Mouse (Mus musculus): ENCODE data around the gene Camkk2.
A peak's percentile ranks its signal among the peaks of the same experiment; 100 is the strongest.

Gene Camkk2

GRCm38 (mm10) chr5:122736761-122737160, 42.4 kb downstream of the Camkk2 start:
- no peak for DNase-seq (ENCODE audit: low spot score)

DNA sequence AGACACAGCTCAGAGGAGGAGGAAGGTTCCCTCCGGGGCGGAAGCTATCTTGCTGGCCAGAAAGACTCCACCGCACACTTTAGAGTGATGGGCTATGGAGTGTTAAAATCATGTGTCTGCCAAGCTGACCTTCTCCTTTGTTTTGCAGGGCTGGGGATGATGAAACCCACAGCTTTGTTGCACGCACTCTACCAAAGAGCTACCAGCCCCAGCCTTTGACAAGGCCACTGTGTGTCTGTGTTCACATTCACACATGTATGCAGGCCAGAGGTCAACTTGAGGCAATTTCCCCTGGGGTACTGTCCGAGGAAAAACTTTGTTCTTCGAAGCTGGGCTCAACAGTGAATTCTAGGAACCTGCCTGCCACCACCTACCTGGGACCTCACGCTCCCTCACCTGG, 43.4 kb downstream of the Camkk2 start:
- DNase-seq (ENCODE audit: low spot score): no peak

- DNase-seq (ENCODE audit: low spot score): no peak
These were observed 45.3 kb downstream of the Camkk2 start for GRCm38 (mm10) chr5:122733881-122734280.

- DNase-seq (ENCODE audit: low spot score): no peak
These were observed 47.1 kb downstream of the Camkk2 start for GRCm38 (mm10) chr5:122731991-122732673.

- peak; percentile 55 for DNase-seq (ENCODE audit: low spot score)
These were observed 47.9 kb downstream of the Camkk2 start for GRCm38 (mm10) chr5:122731321-122731720.

DNA sequence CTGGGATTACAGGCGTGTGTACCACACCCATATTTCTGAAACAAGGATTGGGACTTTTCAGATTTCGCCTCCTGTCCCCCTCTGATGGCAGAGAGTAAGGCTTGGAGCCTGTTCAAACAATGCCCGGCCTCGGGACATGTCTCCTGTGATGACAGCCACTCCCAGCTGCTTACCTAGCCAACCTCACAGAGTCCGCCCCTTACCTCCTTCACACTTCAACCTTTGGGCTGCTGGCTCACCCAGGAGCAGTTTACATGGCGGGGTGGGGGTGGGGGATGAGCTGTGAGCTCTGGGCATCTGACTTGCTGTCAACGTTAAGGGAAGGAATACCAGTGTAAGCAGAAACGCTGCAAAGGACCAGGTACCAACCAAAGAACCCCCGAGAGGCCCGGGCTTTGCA, 48.4 kb downstream of the Camkk2 start:
- no peak for DNase-seq (ENCODE audit: low spot score)

GRCm38 (mm10) chr5:122727096-122727495, 52.1 kb downstream of the Camkk2 start:
- no peak for DNase-seq (ENCODE audit: low spot score)

- DNase-seq (ENCODE audit: low spot score): no peak
These were observed 52.6 kb downstream of the Camkk2 start for GRCm38 (mm10) chr5:122726595-122726994.

DNA sequence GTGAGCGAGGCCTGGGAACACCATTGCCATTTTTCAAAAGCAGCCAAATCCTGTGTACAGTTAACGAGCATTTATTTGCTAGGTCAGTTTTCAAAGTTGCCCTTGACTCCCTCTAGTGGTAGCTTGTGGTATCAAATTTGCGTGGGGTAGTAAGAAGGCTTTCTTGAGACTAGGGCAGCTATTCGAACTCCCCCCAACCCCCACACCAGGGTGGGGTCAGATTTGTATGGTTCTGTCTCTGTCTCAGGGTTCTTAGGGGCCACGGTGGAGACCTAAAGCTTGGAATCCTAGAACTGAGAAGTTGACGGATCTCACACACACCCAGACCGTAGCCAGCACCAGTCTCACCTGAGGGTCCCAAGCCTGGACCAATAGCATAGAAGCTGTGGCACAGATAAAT, 53.1 kb downstream of the Camkk2 start:
- no peak for DNase-seq (ENCODE audit: low spot score)

GRCm38 (mm10) chr5:122725453-122725852, 53.8 kb downstream of the Camkk2 start:
- no peak for DNase-seq (ENCODE audit: low spot score)

DNA sequence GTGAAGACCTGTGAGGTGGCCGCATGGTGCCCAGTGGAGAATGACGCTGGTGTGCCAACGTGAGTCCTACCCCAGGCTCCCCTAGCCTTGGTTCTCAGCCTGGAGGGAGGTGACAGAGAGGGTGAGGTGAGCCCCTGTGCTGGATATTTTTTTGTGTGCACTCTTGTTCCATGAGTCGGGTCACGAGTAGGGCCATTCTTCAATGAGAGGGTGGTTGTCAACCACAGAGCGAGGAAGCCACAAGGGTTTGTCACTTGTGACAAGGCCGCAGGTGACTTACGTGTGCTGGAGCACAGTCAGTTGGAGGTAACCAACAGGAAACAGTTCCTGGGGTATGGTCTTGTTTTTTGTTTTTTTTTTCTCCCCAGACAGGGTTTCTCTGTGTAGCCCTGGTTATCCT, 60.0 kb downstream of the Camkk2 start:
- DNase-seq (ENCODE audit: low spot score): no peak

DNA sequence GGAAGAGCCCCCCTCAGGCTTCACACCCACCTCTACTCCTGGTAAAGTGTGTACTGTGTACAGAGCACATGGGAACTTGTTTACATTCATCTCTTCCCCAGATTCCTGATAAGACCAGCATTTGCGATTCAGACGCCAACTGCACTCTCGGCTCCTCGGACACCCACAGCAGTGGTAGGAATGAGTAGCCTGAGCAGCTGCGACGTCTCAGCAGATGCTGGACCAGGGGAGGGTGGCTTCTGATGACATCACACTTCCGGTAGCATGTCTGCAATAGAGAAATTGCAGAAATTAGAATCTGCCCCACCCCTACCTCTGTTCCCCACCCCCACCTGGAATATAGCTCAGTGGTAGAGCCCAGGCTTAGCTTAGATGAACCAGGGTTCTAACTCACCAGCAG, 60.8 kb downstream of the Camkk2 start:
- DNase-seq (ENCODE audit: low spot score): no peak

- no peak for DNase-seq (ENCODE audit: low spot score)
These were observed 62.4 kb downstream of the Camkk2 start for GRCm38 (mm10) chr5:122716793-122717192.

DNA sequence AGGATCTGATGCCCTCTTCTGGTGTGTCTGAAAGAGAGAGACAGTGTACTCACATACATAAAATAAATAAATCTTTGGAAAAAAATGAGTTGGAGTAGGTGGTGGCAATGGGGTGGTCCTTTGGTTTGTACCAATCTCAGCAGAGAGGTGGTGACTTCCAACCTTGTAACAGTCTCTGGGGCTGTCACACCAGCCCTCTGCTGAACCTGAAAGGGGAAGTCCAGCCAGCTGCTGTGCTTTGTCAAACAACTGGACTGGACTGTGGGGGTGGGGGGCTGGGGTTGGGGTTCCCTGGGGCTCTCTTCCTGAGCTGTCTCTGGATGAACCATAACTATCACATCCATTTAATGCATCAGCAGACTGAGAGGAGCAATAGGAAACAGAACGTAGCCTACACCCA, 63.5 kb downstream of the Camkk2 start:
- no peak for DNase-seq (ENCODE audit: low spot score)

DNA sequence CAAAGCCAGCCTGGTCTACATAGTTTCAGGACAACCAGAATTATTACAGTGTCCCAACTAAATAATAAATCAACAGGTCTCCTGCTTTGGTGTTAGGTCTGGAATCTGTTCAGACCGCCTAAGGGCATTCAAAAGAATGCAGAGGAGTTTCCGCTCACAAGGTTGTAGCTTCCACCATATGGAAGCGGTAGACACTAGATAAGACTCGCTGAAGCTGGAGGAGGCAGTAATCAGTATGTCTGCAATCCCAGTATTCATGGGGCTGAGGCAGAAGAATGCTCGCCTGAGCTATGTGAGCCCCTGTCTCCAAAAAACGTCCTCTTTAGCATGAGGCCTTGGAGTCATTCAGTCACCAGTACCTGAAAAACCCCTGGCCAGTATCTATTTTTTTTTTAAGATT, 70.4 kb downstream of the Camkk2 start:
- no peak for DNase-seq (ENCODE audit: low spot score)

GRCm38 (mm10) chr5:122707276-122708181, 71.7 kb downstream of the Camkk2 start, which contains the start of gene P2rx4:
Gene P2rx4 (plus strand): TSS chr5:122707544.
- peak; percentile 78 for DNase-seq (ENCODE audit: low spot score)

DNA sequence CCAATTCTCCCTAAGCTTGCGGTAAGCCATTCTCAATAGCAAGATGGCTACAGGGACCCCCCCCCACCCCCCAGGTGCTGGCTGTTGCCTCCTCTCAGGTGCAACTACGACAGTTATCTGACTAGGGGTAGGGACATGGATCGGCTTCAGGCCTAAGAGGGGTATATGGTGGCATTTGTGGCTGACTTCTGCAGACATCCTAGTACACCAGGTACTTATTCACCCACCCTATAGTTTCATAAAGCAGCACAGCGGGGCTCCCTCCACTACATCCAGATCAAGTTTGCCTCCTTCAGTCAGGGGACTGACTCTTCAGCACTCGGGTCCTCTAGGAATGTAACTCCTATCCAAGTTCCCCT, 72.3 kb downstream of the Camkk2 start:
- DNase-seq (ENCODE audit: low spot score): no peak

- no peak for DNase-seq (ENCODE audit: low spot score)
These were observed 74.0 kb downstream of the Camkk2 start for GRCm38 (mm10) chr5:122705174-122705573.

DNA sequence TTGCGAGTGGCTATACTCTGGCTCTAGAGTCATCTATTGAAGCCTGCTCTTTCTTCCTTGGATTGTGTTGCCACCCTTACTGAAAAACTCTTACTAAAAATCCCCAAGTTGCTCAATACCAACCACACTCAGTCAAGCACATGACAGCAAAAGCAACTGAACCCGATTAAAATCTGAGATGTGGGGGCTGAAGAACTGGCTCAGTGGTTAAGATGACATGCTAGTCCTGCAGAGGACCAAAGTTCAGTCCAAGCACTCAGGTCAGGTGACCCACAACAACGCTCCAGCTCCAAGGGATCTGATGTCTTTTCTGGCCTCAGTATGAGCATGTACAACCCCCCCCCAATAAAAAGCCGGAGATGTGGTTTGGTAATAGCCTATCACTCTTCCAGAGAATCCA, 74.6 kb downstream of the Camkk2 start:
- DNase-seq (ENCODE audit: low spot score): no peak

- no peak for DNase-seq (ENCODE audit: low spot score)
These were observed 75.6 kb downstream of the Camkk2 start for GRCm38 (mm10) chr5:122703574-122703973.

DNA sequence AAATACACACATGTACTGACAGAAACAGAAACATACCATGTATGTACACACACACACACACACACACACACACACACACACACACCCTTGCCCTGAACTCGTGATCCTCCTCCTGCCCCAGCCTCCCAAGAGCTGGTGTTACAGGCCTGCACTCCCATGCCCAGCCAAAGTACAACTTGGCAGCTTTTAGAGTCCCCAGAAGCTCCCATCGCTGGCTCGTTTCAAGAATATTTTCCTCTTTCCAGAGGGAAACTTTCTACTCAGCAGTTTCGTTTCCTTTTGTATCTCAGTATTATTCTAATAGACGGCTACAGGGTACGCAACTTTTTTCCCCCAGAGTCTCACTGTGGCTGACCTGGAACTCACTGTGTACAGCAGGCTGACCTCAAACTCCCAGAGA, 77.1 kb downstream of the Camkk2 start:
- DNase-seq (ENCODE audit: low spot score): no peak

- no peak for DNase-seq (ENCODE audit: low spot score)
These were observed 78.4 kb downstream of the Camkk2 start for GRCm38 (mm10) chr5:122700837-122701212.

DNA sequence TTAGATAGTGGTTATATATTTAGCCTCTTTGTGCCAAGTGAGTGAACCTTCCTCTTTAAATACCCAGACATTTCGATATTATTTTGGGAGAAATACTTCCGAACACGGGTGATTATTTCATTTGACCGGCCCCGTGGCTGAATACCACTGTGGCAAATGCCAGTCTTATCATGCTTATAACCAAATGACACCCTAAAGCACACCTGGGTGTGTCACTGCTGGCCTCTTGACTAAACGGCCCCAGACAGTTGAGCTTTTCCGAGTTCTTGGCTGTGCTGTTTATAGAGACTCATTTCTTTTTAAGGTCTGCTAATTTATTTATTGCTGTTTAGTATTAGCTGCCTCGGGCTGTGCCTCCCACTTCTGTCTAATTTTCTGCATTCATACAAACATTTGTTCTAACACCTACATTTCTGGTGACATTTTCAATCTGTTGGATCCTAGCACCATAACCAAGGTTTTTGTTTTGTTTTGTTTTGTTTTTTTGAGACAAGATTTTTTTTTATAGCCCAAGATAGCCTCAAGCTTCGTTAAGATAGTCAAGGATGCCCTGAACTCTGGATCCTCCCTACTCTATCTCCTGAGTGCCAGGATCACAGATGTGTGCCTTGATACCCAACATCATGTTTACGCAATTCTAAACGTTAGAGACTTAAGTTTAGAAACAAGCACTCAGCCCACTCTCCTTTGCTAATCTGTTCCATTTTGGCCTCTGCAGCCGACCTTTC, 78.9 kb downstream of the Camkk2 start:
- DNase-seq (ENCODE audit: low spot score): no peak
